Mouse (Mus musculus): ENCODE results near the gene Dut. TPM values are rescaled to one million over a fixed set of nuclear protein-coding genes. Genes with fewer than 3 reads are reported as not detected.

Gene Dut
- polyA plus RNA-seq, 1 experiment: 66.6 TPM

DNA sequence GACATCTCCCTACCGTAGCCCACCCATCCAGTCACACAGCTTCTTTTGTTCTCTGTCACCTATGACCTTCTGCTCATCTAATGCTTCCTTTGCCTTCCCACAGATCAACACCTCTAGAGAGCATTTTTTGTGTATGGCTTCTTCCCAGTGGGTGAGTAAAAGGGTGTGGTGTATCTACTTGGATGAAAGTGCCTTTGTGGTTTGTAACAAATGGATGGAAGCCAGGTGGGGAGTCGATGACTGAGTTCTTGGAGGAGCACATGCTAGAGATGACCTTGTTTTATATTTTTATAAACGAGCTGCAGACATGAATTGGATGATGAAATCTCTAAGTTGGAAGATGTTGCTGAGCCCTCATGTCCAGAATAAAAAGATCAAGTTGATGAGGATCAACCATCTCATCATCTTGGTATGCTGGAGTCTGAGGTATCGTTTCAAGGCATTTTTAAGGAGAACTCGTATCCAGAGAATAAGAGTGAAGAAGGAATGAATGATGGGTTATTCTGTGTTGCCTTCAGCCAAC lies 47.0 kb downstream of the Dut start:
- Histone ChIP-seq H3K4me1 (ENCODE audit: control insufficient read depth, insufficient read depth, low read length) (peaks cover 22% of the 10 kb centered on the region), H3K4me3 (ENCODE audit: insufficient read depth, low read length) (no peak overlapping the region), H3K27ac (ENCODE audit: insufficient read depth, low read length) (peak overlapping the region; percentile 99)
- no peak for TF ChIP-seq CTCF (IDR thresholded peaks at IDR 0.05; ENCODE audit: borderline replicate concordance, insufficient read depth, low read length)
- no peak; the same call in 1 of the 2 replicates for TF ChIP-seq POLR2A (IDR thresholded peaks at IDR 0.05; ENCODE audit: low read depth, low read length)

DNA sequence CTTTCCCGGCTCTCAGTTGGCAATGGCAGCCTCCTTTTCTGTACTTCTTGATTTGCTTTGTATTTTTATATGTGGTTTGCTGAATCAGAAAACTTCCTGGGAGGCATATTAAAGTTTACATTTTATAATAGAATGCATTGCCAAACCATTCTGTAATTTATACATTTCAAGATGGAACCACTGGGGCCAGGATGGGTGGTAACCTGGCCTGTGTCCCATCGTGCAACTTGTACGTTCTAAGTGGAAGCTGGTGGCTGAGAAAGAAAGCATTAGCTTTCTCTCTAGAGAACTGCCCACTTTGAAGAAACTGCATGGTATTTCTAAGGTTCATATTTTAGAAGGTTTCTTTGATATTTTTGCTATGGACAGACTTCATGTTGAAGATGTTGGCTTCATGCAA lies 48.5 kb downstream of the Dut start:
- TF ChIP-seq CTCF (IDR thresholded peaks at IDR 0.05; ENCODE audit: borderline replicate concordance, insufficient read depth, low read length) (no peak), POLR2A (IDR thresholded peaks at IDR 0.05; ENCODE audit: low read depth, low read length) (no peak)
- H3K27ac ChIP-seq (ENCODE audit: insufficient read depth, low read length): peak overlapping the region; percentile 99

DNA sequence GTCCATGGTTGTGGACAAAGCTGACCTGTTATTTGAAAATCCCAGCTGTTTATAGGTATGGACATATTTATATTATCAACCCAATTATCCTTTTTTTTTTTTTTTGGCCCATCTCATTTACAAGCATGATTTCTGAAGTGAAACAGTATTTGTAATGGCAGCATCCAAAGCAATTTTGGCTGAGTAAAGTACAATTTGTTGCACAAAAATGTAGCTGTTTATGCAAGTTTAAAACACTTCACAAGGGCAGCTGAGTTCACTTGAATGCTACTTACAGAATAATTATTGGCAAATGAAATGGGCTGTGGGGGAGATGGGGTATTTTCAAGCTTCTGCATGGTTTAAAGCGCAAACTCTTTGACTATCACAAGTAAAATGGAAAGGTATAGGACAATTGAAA lies 51.9 kb downstream of the Dut start:
- Histone ChIP-seq H3K4me1 (ENCODE audit: control insufficient read depth, insufficient read depth, low read length) (peaks cover 18% of the 10 kb centered on the region), H3K27ac (ENCODE audit: insufficient read depth, low read length) (no peak overlapping the region), H3K4me3 (ENCODE audit: insufficient read depth, low read length) (no peak overlapping the region)
- no peak for TF ChIP-seq POLR2A (IDR thresholded peaks at IDR 0.05; ENCODE audit: low read depth, low read length)

More for the DNA sequence above, 48.5 kb downstream of the Dut start:
- Histone ChIP-seq H3K4me3 (ENCODE audit: insufficient read depth, low read length) (no peak overlapping the region), H3K4me1 (ENCODE audit: control insufficient read depth, insufficient read depth, low read length) (peaks cover 22% of the 10 kb centered on the region)

DNA sequence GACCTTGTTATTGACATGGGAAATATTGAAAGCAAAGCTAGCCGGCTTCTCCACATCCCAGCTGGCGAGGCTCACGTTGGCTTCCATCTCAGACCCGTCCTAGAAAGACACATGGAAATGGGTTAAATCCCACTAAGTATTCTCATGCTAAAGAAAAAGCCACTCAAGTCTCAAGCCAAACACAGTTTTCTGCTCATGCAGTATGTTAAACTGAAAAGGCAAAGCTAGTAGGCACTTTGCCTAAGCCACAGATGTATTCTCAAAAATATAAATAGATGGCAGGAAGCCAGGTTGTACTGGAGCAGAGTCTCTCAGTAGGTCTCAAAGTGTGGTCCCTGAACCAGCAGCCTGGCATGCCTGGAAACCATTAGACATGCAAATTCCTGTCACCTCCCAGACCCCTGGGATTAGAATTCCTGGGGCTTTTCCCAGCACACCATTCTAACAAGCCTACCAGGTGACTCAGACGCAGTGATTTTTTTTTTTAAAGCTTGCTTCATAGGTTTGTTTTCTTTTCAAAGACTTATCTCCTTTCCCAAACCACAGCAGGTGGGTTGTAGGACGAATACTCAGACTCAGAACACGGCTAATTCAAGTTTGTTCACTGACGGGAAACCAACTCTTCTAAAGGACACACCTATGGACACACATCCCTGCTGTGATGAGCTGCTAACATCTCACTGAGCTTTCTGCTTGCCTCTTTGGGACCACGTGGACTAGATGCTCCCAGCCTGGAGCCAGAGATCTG lies 55.1 kb downstream of the Dut start:
- H3K27ac ChIP-seq (ENCODE audit: insufficient read depth, low read length): peak overlapping the region; percentile 97
- TF ChIP-seq CTCF (IDR thresholded peaks at IDR 0.05; ENCODE audit: borderline replicate concordance, insufficient read depth, low read length): no peak
- no peak; the same call in 1 of the 2 replicates for TF ChIP-seq POLR2A (IDR thresholded peaks at IDR 0.05; ENCODE audit: low read depth, low read length)
- peaks cover 14% of the 10 kb centered on the region for H3K4me1 ChIP-seq (ENCODE audit: control insufficient read depth, insufficient read depth, low read length)
- H3K4me3 ChIP-seq (ENCODE audit: insufficient read depth, low read length): no peak overlapping the region

DNA sequence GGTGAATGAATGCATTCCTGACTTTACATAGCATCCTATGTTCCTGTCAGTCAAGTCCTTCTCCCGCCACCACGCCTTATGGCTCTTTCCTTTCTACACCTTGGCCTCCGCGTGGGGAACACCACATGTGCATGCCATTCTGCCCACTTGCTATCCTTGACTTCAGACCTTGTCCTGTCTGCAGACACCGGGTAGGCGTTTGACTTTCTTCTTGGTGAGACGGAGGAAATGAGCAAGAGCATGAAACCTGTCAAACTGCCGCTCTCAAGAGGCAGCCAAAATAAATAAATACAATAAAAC lies 55.6 kb downstream of the Dut start:
- Histone ChIP-seq H3K4me1 (ENCODE audit: control insufficient read depth, insufficient read depth, low read length) (peaks cover 17% of the 10 kb centered on the region), H3K4me3 (ENCODE audit: insufficient read depth, low read length) (no peak overlapping the region), H3K27ac (ENCODE audit: insufficient read depth, low read length) (peak overlapping the region; percentile 97)
- TF ChIP-seq CTCF (IDR thresholded peaks at IDR 0.05; ENCODE audit: borderline replicate concordance, insufficient read depth, low read length) (no peak), POLR2A (IDR thresholded peaks at IDR 0.05; ENCODE audit: low read depth, low read length) (no peak)

DNA sequence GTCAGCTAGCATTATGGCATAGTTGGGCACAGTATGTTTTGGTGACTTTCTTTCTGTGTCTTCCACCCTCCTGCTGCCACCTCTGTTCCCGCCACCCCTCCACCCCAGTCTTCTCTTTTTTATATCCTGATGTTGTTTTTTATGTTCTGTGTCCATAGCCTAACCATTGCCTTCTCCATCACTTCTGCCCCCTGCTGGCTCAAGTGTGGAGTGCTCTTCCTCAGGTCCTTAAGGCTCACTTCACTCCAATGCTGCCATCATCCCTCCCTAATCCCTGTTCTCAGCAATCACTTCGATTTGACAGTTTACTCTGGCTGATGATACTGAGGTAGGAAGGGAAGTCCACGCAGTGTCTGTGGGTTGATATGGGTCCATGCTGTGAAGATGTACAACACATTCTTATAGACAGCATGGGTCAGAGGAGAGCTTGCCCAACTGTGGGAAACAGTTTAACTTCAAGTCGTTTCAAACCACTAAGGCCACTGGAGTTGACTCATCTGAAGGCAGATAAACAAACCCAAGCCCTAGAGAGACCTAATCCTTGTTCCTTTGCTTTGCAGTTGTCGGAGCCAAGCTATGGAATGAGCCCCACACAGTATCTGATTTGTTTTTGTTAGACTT lies 56.9 kb downstream of the Dut start:
- TF ChIP-seq POLR2A (IDR thresholded peaks at IDR 0.05; ENCODE audit: low read depth, low read length) (no peak), CTCF (IDR thresholded peaks at IDR 0.05; ENCODE audit: borderline replicate concordance, insufficient read depth, low read length) (no peak; the same call in 1 of the 2 replicates)
- no peak overlapping the region for H3K4me3 ChIP-seq (ENCODE audit: insufficient read depth, low read length)
- H3K4me1 ChIP-seq (ENCODE audit: control insufficient read depth, insufficient read depth, low read length): peaks cover 17% of the 10 kb centered on the region
- H3K27ac ChIP-seq (ENCODE audit: insufficient read depth, low read length): peak overlapping the region; percentile 97

DNA sequence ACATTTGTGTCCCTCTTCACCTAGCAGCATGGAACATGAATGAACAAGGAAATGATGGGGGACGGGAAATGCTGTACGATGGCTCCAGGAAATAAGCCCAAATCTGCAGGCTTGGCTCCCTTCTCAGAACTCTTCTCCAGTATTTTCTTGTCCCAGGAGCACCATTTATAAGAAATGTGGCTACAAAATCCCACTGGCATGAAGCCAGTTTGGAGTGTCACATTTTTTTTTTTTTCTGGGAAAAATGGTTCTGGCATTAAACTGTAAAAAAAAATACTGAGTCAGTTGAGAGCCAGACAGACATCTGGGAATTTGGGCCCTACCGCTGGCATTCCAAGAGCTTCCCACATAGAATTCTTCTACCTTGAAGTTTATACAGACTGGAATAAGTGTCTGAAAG lies 57.8 kb downstream of the Dut start:
- H3K4me1 ChIP-seq (ENCODE audit: control insufficient read depth, insufficient read depth, low read length): peaks cover 17% of the 10 kb centered on the region

DNA sequence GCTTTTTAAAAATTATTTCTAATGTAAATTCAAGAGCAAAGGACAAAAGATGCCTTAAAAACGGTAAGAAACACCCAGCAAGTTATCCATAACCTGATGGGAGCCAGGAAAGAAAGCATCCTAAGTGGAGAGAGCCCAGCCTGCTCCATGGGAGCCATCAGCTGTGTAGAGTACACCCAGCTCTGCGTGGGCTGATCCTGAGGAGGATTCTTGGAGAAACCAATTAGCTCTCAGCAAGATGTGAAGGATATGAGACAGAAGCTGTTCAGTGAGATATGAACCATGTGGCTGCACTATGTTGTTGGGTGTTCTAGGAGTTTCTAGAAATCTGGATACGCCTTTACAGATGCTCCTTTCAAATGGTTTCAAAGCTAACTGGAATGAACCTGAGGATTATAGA lies 58.7 kb downstream of the Dut start:
- TF ChIP-seq CTCF (IDR thresholded peaks at IDR 0.05; ENCODE audit: borderline replicate concordance, insufficient read depth, low read length): no peak
- no peak for TF ChIP-seq POLR2A (IDR thresholded peaks at IDR 0.05; ENCODE audit: low read depth, low read length)
- H3K27ac ChIP-seq (ENCODE audit: insufficient read depth, low read length): peak overlapping the region; percentile 89
- H3K4me1 ChIP-seq (ENCODE audit: control insufficient read depth, insufficient read depth, low read length): peaks cover 17% of the 10 kb centered on the region
- no peak overlapping the region for H3K4me3 ChIP-seq (ENCODE audit: insufficient read depth, low read length)

More for the DNA sequence above, 57.8 kb downstream of the Dut start:
- Histone ChIP-seq H3K4me3 (ENCODE audit: insufficient read depth, low read length) (no peak overlapping the region), H3K27ac (ENCODE audit: insufficient read depth, low read length) (peak overlapping the region; percentile 97)
- TF ChIP-seq CTCF (IDR thresholded peaks at IDR 0.05; ENCODE audit: borderline replicate concordance, insufficient read depth, low read length) (no peak), POLR2A (IDR thresholded peaks at IDR 0.05; ENCODE audit: low read depth, low read length) (peak; percentile 26; the same call in 1 of the 2 replicates)

Other genes with a start within 250 kb of the Dut start
- 0.25 TPM in 1 of 2 replicates, not detected in the other for gene Slc24a5, start 179.1 kb upstream of the Dut start, polyA plus RNA-seq (2011; ENCODE audit: insufficient read length, low read depth, missing spikeins)
- 81.1 and 91.6 TPM in 2 replicates for gene Myef2, start 123.5 kb upstream of the Dut start, polyA plus RNA-seq (2011; ENCODE audit: insufficient read length, low read depth, missing spikeins)
- not detected in 2 replicates for gene Ctxn2, start 110.5 kb upstream of the Dut start, polyA plus RNA-seq (2011; ENCODE audit: insufficient read length, low read depth, missing spikeins)
- gene Slc12a1, start 94.7 kb upstream of the Dut start, polyA plus RNA-seq (2011; ENCODE audit: insufficient read length, low read depth, missing spikeins): 0.23 and 0.25 TPM in 2 replicates